Mouse (Mus musculus): ENCODE results near the gene Pon3. TPM values are rescaled to one million over a fixed set of nuclear protein-coding genes. Genes with fewer than 3 reads are reported as not detected.
A peak's percentile ranks its signal among the peaks of the same experiment; 100 is the strongest.

Pon3 gene
- polyA plus RNA-seq, 1 experiment = 11.4 TPM

GRCm38 (mm10) chr6:5294659-5295449 is 38.8 kb upstream of the Pon3 start:
- TF ChIP-seq POLR2A (IDR thresholded peaks at IDR 0.05; ENCODE audit: low read depth, low read length) = no peak
- no peak for TF ChIP-seq CTCF (conservative IDR thresholded peaks at IDR 0.05; ENCODE audit: insufficient read depth, insufficient read length, low read depth, low read length)
- DNase-seq = no peak
- Histone ChIP-seq H3K36me3 (ENCODE audit: control insufficient read depth, insufficient read depth, low read length) (no peaks in the 10 kb centered on the region), H3K27me3 (replicated peaks; ENCODE audit: control insufficient read depth, insufficient read depth, low read length) (no peaks in the 10 kb centered on the region), H3K4me1 (ENCODE audit: control insufficient read depth, insufficient read depth, low read length) (no peaks in the 10 kb centered on the region), H3K4me3 (ENCODE audit: insufficient read depth, low read depth, low read length) (no peak overlapping the region), H3K27ac (ENCODE audit: insufficient read depth, low read depth, low read length) (no peak overlapping the region)
- WGBS = 94% methylated on average over 16 of the region's 16 CpGs

GRCm38 (mm10) chr6:5292841-5293240 is 36.8 kb upstream of the Pon3 start:
- WGBS = 74% methylated on average over 5 of the region's 5 CpGs
- H3K27ac ChIP-seq (ENCODE audit: insufficient read depth, low read depth, low read length) = no peak overlapping the region
- no peak for DNase-seq
- TF ChIP-seq CTCF (conservative IDR thresholded peaks at IDR 0.05; ENCODE audit: insufficient read depth, insufficient read length, low read depth, low read length) (no peak), POLR2A (IDR thresholded peaks at IDR 0.05; ENCODE audit: low read depth, low read length) (no peak)
- no peaks in the 10 kb centered on the region for H3K36me3 ChIP-seq (ENCODE audit: control insufficient read depth, insufficient read depth, low read length)
- no peaks in the 10 kb centered on the region for H3K4me1 ChIP-seq (ENCODE audit: control insufficient read depth, insufficient read depth, low read length)
- no peaks in the 10 kb centered on the region for H3K27me3 ChIP-seq (replicated peaks; ENCODE audit: control insufficient read depth, insufficient read depth, low read length)
- no peak overlapping the region for H3K4me3 ChIP-seq (ENCODE audit: insufficient read depth, low read depth, low read length)

DNA sequence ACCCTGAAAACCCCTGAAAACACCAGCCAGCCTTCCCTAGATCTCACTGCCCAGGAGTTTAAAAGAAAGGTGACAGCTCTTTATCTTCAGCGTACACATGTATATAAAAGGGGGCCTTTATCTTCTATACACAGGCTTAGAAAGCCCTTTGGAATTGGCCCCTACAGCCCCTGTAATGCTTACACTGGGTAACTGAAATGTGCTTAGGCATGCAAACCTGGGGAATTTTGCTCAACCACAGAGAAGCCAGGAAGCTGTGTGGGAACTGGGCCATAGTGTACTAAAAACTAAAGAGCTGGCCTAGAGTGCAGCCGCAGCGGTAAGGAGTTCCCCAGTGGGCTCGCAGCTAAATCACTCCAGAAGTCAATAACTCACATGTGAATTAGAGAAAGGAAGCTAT is 35.4 kb upstream of the Pon3 start:
- no peak for TF ChIP-seq CTCF (conservative IDR thresholded peaks at IDR 0.05; ENCODE audit: insufficient read depth, insufficient read length, low read depth, low read length)
- TF ChIP-seq POLR2A (IDR thresholded peaks at IDR 0.05; ENCODE audit: low read depth, low read length) = no peak
- H3K4me3 ChIP-seq (ENCODE audit: insufficient read depth, low read depth, low read length) = no peak overlapping the region

GRCm38 (mm10) chr6:5287919-5288318 is 31.8 kb upstream of the Pon3 start:
- no peak overlapping the region for H3K4me3 ChIP-seq (ENCODE audit: insufficient read depth, low read depth, low read length)
- DNase-seq = no peak
- 72% methylated on average over 5 of the region's 5 CpGs for WGBS
- TF ChIP-seq POLR2A (IDR thresholded peaks at IDR 0.05; ENCODE audit: low read depth, low read length) = no peak
- no peak for TF ChIP-seq CTCF (conservative IDR thresholded peaks at IDR 0.05; ENCODE audit: insufficient read depth, insufficient read length, low read depth, low read length)
- H3K27me3 ChIP-seq (replicated peaks; ENCODE audit: control insufficient read depth, insufficient read depth, low read length) = no peaks in the 10 kb centered on the region
- no peak overlapping the region for H3K27ac ChIP-seq (ENCODE audit: insufficient read depth, low read depth, low read length)
- H3K36me3 ChIP-seq (ENCODE audit: control insufficient read depth, insufficient read depth, low read length) = no peaks in the 10 kb centered on the region
- H3K4me1 ChIP-seq (ENCODE audit: control insufficient read depth, insufficient read depth, low read length) = no peaks in the 10 kb centered on the region

More for the DNA sequence above, 35.4 kb upstream of the Pon3 start:
- H3K27ac ChIP-seq (ENCODE audit: insufficient read depth, low read depth, low read length) = no peak overlapping the region
- no peaks in the 10 kb centered on the region for H3K36me3 ChIP-seq (ENCODE audit: control insufficient read depth, insufficient read depth, low read length)
- H3K27me3 ChIP-seq (replicated peaks; ENCODE audit: control insufficient read depth, insufficient read depth, low read length) = no peaks in the 10 kb centered on the region
- no peaks in the 10 kb centered on the region for H3K4me1 ChIP-seq (ENCODE audit: control insufficient read depth, insufficient read depth, low read length)
- WGBS = 73% methylated on average over 4 of the region's 4 CpGs
- peak; percentile 30 for DNase-seq

GRCm38 (mm10) chr6:5287392-5287791 is 31.3 kb upstream of the Pon3 start:
- Histone ChIP-seq H3K36me3 (ENCODE audit: control insufficient read depth, insufficient read depth, low read length) (no peaks in the 10 kb centered on the region), H3K4me1 (ENCODE audit: control insufficient read depth, insufficient read depth, low read length) (0 out of 2 replicates have a peak, but pooled peaks cover 2% of the 10 kb centered on the region), H3K4me3 (ENCODE audit: insufficient read depth, low read depth, low read length) (no peak overlapping the region), H3K27me3 (replicated peaks; ENCODE audit: control insufficient read depth, insufficient read depth, low read length) (no peaks in the 10 kb centered on the region), H3K27ac (ENCODE audit: insufficient read depth, low read depth, low read length) (no peak overlapping the region)
- TF ChIP-seq CTCF (conservative IDR thresholded peaks at IDR 0.05; ENCODE audit: insufficient read depth, insufficient read length, low read depth, low read length) (no peak), POLR2A (IDR thresholded peaks at IDR 0.05; ENCODE audit: low read depth, low read length) (no peak)
- DNase-seq = no peak
- WGBS = 83% methylated on average over 2 of the region's 2 CpGs

DNA sequence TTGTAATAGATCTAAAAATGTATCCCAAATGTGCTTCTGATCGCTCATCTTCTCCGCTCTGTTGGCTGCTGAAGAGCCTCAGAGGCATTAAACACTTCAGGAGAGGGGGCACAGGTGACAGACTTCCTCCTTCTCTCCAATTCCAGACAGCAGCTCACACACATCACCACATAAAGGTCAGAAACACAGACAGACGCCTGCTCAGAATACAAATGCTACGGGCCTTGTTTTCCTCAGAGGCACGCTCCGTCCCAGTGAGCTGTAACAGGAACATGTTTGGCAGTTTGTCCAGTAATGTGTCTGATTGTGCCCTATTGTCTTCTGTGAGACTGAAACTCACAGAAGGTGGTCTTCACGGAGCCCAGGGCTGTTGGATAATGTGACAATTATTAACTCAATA is 26.3 kb upstream of the Pon3 start:
- DNase-seq = no peak
- no peaks in the 10 kb centered on the region for H3K27me3 ChIP-seq (replicated peaks; ENCODE audit: control insufficient read depth, insufficient read depth, low read length)
- 0 out of 2 replicates have a peak, but pooled peaks cover 2% of the 10 kb centered on the region for H3K4me1 ChIP-seq (ENCODE audit: control insufficient read depth, insufficient read depth, low read length)
- 66% methylated on average over 7 of the region's 7 CpGs for WGBS
- H3K4me3 ChIP-seq (ENCODE audit: insufficient read depth, low read depth, low read length) = no peak overlapping the region
- no peak for TF ChIP-seq POLR2A (IDR thresholded peaks at IDR 0.05; ENCODE audit: low read depth, low read length)
- TF ChIP-seq CTCF (conservative IDR thresholded peaks at IDR 0.05; ENCODE audit: insufficient read depth, insufficient read length, low read depth, low read length) = no peak
- no peak overlapping the region for H3K27ac ChIP-seq (ENCODE audit: insufficient read depth, low read depth, low read length)
- no peaks in the 10 kb centered on the region for H3K36me3 ChIP-seq (ENCODE audit: control insufficient read depth, insufficient read depth, low read length)

DNA sequence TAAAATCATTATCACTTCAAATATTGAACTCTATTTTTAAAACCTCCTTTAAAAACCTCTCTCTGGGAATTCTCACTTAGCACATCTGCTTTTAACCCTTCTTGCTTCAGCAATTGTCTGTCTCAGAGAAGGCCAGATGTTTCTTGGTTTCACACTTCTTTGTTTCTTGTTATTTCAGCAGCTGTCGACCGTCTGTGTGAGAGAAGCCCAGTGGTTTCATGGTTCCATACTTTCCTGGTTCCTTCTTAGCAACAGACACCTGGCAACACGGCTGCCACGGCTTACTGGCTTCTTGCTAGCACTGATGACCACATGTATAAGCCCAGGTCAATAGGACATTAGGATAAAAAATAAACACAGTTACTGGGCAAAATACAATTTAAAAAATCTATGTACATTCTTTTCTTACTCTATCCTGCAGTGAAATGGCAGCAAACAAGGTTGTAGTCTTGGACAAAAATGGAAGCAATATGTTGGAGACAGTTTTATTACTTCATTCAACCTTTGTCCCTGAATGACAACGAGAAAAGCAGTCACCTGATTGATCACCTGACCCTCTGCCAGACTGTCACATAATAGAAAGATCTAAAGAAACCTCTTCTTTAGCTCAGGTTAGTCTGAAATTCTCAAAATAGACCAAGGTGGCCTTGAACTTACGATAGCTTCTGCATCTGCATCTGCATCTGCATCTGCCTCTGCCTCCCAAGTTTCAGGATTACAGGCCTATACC is 24.7 kb upstream of the Pon3 start:
- peaks cover 1% of the 10 kb centered on the region; the same call in 1 of the 2 replicates for H3K36me3 ChIP-seq (ENCODE audit: control insufficient read depth, insufficient read depth, low read length)
- H3K4me3 ChIP-seq (ENCODE audit: insufficient read depth, low read depth, low read length) = no peak overlapping the region
- WGBS = 61% methylated on average over 6 of the region's 6 CpGs
- H3K27ac ChIP-seq (ENCODE audit: insufficient read depth, low read depth, low read length) = no peak overlapping the region
- H3K27me3 ChIP-seq (replicated peaks; ENCODE audit: control insufficient read depth, insufficient read depth, low read length) = no peaks in the 10 kb centered on the region
- TF ChIP-seq POLR2A (IDR thresholded peaks at IDR 0.05; ENCODE audit: low read depth, low read length) (no peak), CTCF (conservative IDR thresholded peaks at IDR 0.05; ENCODE audit: insufficient read depth, insufficient read length, low read depth, low read length) (no peak)
- 0 out of 2 replicates have a peak, but pooled peaks cover 2% of the 10 kb centered on the region for H3K4me1 ChIP-seq (ENCODE audit: control insufficient read depth, insufficient read depth, low read length)
- DNase-seq = no peak

Data from kidney, adult 2 months (tissue).